Mouse (Mus musculus) heart, adult 2 months (tissue): Measurements from ENCODE around the gene Alox12b. TPM values are rescaled to one million over a fixed set of nuclear protein-coding genes. Genes with fewer than 3 reads are reported as not detected.

Source experiments
- DNase-seq, 2 experiments: peaks; one replicate each; pipeline ENCODE4 v3.0.0; 2021
- H3K27ac ChIP-seq: fragments of 200-600 bp; 2 replicates; pipeline ENCODE4 v1.8.1; 2022
- H3K27me3 ChIP-seq: fragments of 200-500 bp; 2 replicates; pipeline ENCODE4 v1.6.1; 2012; ENCODE audit warnings: mild to moderate bottlenecking, low read length, inconsistent platforms, mixed read lengths; ENCODE audit not compliant: control insufficient read depth, insufficient read depth
- H3K36me3 ChIP-seq: fragments of 200-500 bp; 2 replicates; pipeline ENCODE4 v1.6.1; 2012; ENCODE audit warnings: low read length, inconsistent platforms; ENCODE audit not compliant: control insufficient read depth, insufficient read depth
- H3K4me1 ChIP-seq: fragments of 200-500 bp; 2 replicates; pipeline ENCODE4 v1.6.1; 2011; ENCODE audit warnings: low read length; ENCODE audit not compliant: control insufficient read depth, insufficient read depth
- H3K4me3 ChIP-seq: fragments of 200-600 bp; 2 replicates; pipeline ENCODE4 v1.8.1; 2022
- H3K79me2 ChIP-seq: fragments of 200-500 bp; replicated peaks from 2 replicates; pipeline ENCODE4 v1.6.1; 2012; ENCODE audit warnings: mild to moderate bottlenecking, inconsistent platforms, low read length, moderate library complexity, mixed read lengths; ENCODE audit not compliant: control insufficient read depth, insufficient read depth
- H3K9ac ChIP-seq: fragments of 200-500 bp; 2 replicates; pipeline ENCODE4 v1.6.1; 2012; ENCODE audit warnings: low read depth, mild to moderate bottlenecking, control low read depth, inconsistent platforms, low read length, mixed read lengths
- CTCF ChIP-seq: fragments of 200-600 bp; IDR thresholded peaks from 2 replicates; pipeline ENCODE4 v1.8.1; 2022; ENCODE audit warnings: antibody characterized with exemption, mild to moderate bottlenecking, moderate library complexity
- EP300 ChIP-seq: fragments of 200-500 bp; IDR thresholded peaks from 2 replicates; pipeline ENCODE4 v1.6.1; 2011; ENCODE audit warnings: low read depth, low read length, control low read depth; ENCODE audit not compliant: insufficient read depth
- POLR2A ChIP-seq: fragments of 200-500 bp; IDR thresholded peaks from 2 replicates; pipeline ENCODE4 v1.6.1; 2011; ENCODE audit warnings: mild to moderate bottlenecking, low read depth, low read length, control low read depth; ENCODE audit not compliant: insufficient read depth
- WGBS: fragments of 180-500 bp; shearing (Covaris S2); methylation state at CpG from one replicate; pipeline ENCODE4 v1.1.7; 2018; 5-methylcytosine and 5-hydroxymethylcytosine counted together
- intact Hi-C: fragments of 180-260 bp; cut with DNase I; formaldehyde crosslinking; loops from one replicate; pipeline ENCODE4 v1.15.1; 2025
- polyA plus RNA-seq: library from polyadenylated mRNA; depleted of rRNA; stranded (reverse); fragments of >200 nt; gene quantifications from 2 replicates; pipeline ENCODE4 v1.2.3, GENCODE M21; 2012
- total RNA-seq, 2 experiments: library from RNA; stranded (reverse); gene quantifications; 2 replicates each; pipeline ENCODE4 v1.2.3; 2021

Gene Alox12b
- total and polyA plus RNA-seq, 3 experiments: 0.04 TPM; not detected in 2

DNA sequence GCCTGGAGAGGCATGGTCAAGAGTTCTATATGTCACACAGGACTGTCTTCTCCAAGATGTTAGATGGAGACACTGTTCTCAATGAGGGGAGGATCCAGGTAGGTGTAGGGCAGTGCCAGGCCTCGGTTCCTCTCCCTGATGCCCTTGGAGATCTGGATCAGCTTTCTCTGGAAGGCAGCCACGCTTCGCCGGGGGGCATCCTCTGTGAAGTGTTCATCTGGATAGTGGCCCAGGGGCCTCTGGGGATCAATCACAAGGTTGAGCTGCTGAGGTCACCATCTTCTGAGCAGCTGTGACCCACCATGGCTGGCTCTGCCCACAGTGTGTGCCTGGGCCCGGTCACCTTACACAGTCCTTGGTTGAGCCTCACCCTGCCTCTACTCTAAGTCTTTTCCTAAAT lies 28.2 kb downstream of the Alox12b start:
- 62% methylated on average over 5 of the region's 5 CpGs for WGBS

DNA sequence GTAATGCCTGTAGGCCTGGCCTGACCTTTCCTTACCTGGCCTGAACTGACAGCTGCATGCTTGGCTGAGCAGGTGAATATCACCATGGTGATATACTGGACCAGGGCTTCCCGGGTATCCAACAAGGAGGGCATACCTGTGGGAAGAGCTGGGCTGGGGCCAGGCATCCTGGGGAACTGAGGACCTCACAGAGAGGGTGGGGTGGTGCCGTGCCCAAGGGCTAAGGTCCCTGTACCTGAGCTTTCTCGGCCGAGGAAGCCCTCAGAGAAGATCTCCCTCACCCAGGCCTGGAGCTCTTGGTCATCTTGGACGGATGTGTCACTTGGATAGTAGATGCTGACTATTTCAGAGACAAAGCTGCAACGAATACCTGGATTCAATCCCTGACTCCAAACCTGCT lies 29.1 kb downstream of the Alox12b start:
- 73% methylated on average over 6 of the region's 6 CpGs for WGBS
- Histone ChIP-seq H3K4me3 (no peak overlapping the region), H3K36me3 (no peaks in the 10 kb centered on the region), H3K27ac (no peak overlapping the region), H3K9ac (no peak overlapping the region), H3K79me2 (no peaks in the 10 kb centered on the region), H3K4me1 (no peaks in the 10 kb centered on the region), H3K27me3 (no peaks in the 10 kb centered on the region)
- TF ChIP-seq POLR2A (no peak), CTCF (no peak), EP300 (no peak)
- intact Hi-C loops: no loop called here
- DNase-seq: peak in 1 of 2 experiments; percentile 5

More for the DNA sequence above, 28.2 kb downstream of the Alox12b start:
- Histone ChIP-seq H3K4me1 (no peaks in the 10 kb centered on the region), H3K36me3 (no peaks in the 10 kb centered on the region), H3K9ac (no peak overlapping the region), H3K27ac (no peak overlapping the region), H3K4me3 (no peak overlapping the region), H3K79me2 (no peaks in the 10 kb centered on the region), H3K27me3 (no peaks in the 10 kb centered on the region)
- intact Hi-C loops: no loop called here
- peak in 1 of 2 experiments; percentile 8 for DNase-seq
- TF ChIP-seq EP300 (no peak), CTCF (no peak), POLR2A (no peak)

DNA sequence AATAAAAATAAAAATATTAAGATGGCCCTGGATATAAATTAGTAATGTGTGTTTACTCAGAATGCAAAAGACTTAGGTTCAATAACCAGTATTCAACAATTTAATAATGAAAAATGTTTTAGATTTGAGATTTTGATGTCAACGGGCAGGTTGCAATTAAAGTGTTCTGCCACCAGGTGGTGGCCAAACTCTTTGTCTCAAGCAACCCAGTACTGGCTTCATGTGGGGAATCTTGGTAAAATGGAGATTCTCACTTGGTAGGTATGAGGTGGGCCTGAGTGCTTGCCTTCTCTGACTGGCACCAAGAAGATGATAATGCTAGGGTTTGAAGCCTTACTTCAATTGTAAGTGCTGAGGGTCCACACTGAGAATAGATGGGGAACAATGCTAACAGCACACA lies 36.1 kb downstream of the Alox12b start:
- DNase-seq: peak in 1 of 2 experiments; percentile 44
- Histone ChIP-seq H3K79me2 (no peaks in the 10 kb centered on the region), H3K27ac (no peak overlapping the region), H3K4me3 (no peak overlapping the region), H3K9ac (no peak overlapping the region), H3K27me3 (peaks cover 7% of the 10 kb centered on the region), H3K36me3 (no peaks in the 10 kb centered on the region), H3K4me1 (no peaks in the 10 kb centered on the region)
- intact Hi-C loops: loop anchor here (1.0 kb wide), 1 partner anchor 51 kb away; no protein-coding TSS in a partner anchor
- TF ChIP-seq EP300 (0 out of 2 replicates have a peak, but pooled peaks have one; percentile 50), CTCF (peak; percentile 95; the same call in 1 of the 2 replicates), POLR2A (no peak)
- WGBS: 5% methylated on average over 1 of the region's 1 CpGs

DNA sequence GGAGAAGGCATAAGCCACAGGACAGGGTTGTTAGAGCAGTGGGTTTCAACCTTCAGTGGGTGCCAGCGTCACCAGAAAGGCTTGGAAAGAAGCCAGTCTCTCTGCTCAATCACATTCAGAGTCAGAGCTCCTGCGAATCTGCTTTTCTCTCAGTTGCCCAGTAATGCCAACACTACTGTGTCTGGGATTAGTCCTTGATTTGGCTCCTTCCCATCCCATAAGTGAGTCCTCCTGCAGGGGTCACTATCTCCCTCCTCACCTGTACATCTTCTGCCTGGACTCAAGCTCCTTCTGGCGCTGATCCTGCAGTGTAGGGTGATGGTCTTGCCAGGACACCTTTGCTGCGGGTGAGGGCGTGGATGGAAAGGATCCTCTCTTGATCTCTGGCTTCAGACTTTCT lies 40.0 kb downstream of the Alox12b start:
- Histone ChIP-seq H3K27ac (no peak overlapping the region), H3K79me2 (no peaks in the 10 kb centered on the region), H3K27me3 (peaks cover 7% of the 10 kb centered on the region), H3K9ac (no peak overlapping the region), H3K4me1 (no peaks in the 10 kb centered on the region), H3K36me3 (no peaks in the 10 kb centered on the region), H3K4me3 (no peak overlapping the region)
- intact Hi-C loops: loop anchor here (5.0 kb wide), 1 partner anchor 186 kb away; no protein-coding TSS in a partner anchor
- TF ChIP-seq EP300 (no peak), CTCF (peak; percentile 42)
- no peak for DNase-seq
- WGBS: 7% methylated on average over 5 of the region's 5 CpGs

DNA sequence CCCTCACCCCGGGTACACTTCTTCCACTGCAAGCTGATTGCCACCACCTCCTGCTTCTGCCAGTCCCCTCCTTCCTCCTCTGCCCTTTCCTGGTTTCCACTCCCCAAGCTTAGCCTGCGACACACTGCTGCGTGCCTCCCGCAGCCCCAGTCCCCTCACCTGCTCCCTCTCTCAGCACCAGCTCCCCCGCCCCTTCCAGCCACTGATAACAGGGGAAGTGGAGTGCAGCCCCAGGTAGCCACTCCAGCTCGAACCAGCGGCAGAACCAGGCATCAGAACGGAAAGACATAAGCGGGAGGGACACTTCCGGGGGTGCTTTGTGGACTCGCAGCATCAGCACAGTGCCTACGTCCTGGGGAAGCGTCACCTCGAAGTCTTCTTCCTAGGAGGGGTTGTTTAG lies 40.4 kb downstream of the Alox12b start:
- DNase-seq: no peak
- Histone ChIP-seq H3K27ac (no peak overlapping the region), H3K36me3 (no peaks in the 10 kb centered on the region), H3K9ac (no peak overlapping the region), H3K79me2 (no peaks in the 10 kb centered on the region), H3K4me3 (no peak overlapping the region), H3K4me1 (no peaks in the 10 kb centered on the region), H3K27me3 (peaks cover 7% of the 10 kb centered on the region)
- 1% methylated on average over 14 of the region's 14 CpGs for WGBS
- intact Hi-C loops: loop anchor here (5.0 kb wide), 1 partner anchor 185 kb away; no protein-coding TSS in a partner anchor
- TF ChIP-seq CTCF (no peak), POLR2A (no peak), EP300 (no peak)

DNA sequence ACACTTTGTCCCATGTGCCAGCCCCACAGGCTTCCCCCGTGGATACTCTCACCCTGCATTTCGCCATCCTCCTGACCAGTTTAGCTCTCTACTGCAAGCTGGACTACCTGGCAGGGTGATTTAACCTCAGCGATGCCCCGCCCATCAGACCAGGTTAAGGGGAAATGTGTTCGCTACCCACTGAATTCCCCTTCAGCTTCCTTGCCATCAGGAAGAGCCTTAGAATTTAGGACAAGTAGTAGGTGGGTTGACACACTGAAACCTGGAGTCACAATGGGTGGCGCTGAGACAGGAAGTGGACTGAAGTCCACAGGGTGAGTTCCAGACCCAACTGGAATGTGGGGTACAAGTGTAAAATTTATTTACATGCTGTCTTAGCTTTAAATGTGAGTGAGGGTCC lies 41.0 kb downstream of the Alox12b start, which contains the start of gene Alox8:
Gene Alox8 (minus strand): TSS at position 101 of the 400 bp plus-strand sequence.
- H3K27me3 ChIP-seq: peaks cover 7% of the 10 kb centered on the region
- intact Hi-C loops: loop anchor here (5.0 kb wide), 1 partner anchor 185 kb away; no protein-coding TSS in a partner anchor
- no peaks in the 10 kb centered on the region for H3K36me3 ChIP-seq
- no peaks in the 10 kb centered on the region for H3K79me2 ChIP-seq
- no peak within 1 kb of the TSS for H3K4me3 ChIP-seq
- WGBS: 43% methylated on average over 6 of the region's 6 CpGs
- no peak for DNase-seq
- TF ChIP-seq CTCF: no peak
- H3K4me1 ChIP-seq: no peaks in the 10 kb centered on the region
- no peak within 1 kb of the TSS for H3K9ac ChIP-seq
- no peak within 1 kb of the TSS for H3K27ac ChIP-seq
